9 mouse cellular contexts compared by ENCODE assay signal in genomic region chr17:67651506-67651905, GRCm38 (mm10). TPM values are rescaled to one million over a fixed set of nuclear protein-coding genes. Genes with fewer than 3 reads are reported as not detected.
A peak's percentile ranks its signal among the peaks of the same experiment; 100 is the strongest.
DNase-seq lines count a peak whose midpoint lies in the region; ATAC-seq and TF ChIP-seq lines count a peak whose summit lies in the region.
"Had no signal": no experiment of that assay in that cellular context is flagged by ENCODE, and none has a peak within 500 bp of the region (broad histone marks: within the 10 kb centered on the region; RNA-seq: fewer than 3 reads in every experiment).

No protein-coding gene starts in this region.

- H3K4me3 ChIP-seq in kidney, embryonic 16.5 days (ENCODE audit: low read length): no peak overlapping the region
- no peak overlapping the region for H3K4me3 ChIP-seq in cortical plate, adult 2 months (ENCODE audit: insufficient read depth, low read length)
- H3K4me3 ChIP-seq: embryonic facial prominence, embryonic 15.5 days had no signal

- H3K27ac ChIP-seq in kidney, embryonic 16.5 days (ENCODE audit: low read length): no peak overlapping the region
- no peak overlapping the region for H3K27ac ChIP-seq in cortical plate, adult 2 months (ENCODE audit: insufficient read depth, low read length)
- H3K27ac ChIP-seq: embryonic facial prominence, embryonic 15.5 days had no signal

- WGBS in kidney, embryonic 16.5 days: 12% methylated on average over 4 of the region's 4 CpGs

- peak; percentile 37 for DNase-seq in kidney, adult 11 months
- DNase-seq in Patski (ENCODE audit: low read depth, low spot score): peak; percentile 17
- DNase-seq in heart, postnatal 14 days: peak; percentile 45 to 75
- peak; percentile 41 to 66 for DNase-seq in layer of hippocampus, postnatal 10 days (ENCODE audit: low spot score in 2 of 2)
- DNase-seq in naive thymus-derived CD4-positive, alpha-beta T cell, adult 2 months (ENCODE audit: low read depth): peak; percentile 6
- peak; percentile 32 for DNase-seq in yolk sac, embryonic 10.5 days (ENCODE audit: low spot score)

- in situ Hi-C loops in Patski (cut with MboI; ENCODE audit: low pct_unique_long_range_greater_than_20kb): loop anchor here (5.0 to 10.0 kb wide), 2 partner anchors 121 to 173 kb away; no protein-coding TSS in a partner anchor

- POLR2A ChIA-PET in Patski (lab: Charles Lee): interaction anchor here (0.6 to 0.8 kb wide), 2 partner anchors 57 to 126 kb away, joined by 3 read pairs; no protein-coding TSS in a partner anchor

- no peak overlapping the region for H3K9ac ChIP-seq in kidney, embryonic 16.5 days (replicated peaks; ENCODE audit: low read length)
- H3K9ac ChIP-seq: embryonic facial prominence, embryonic 15.5 days had no signal

- CTCF ChIA-PET in Patski (lab: Charles Lee): interaction anchor here (0.9 to 4.0 kb wide), 16 partner anchors 11 to 189 kb away, joined by 3 to 29 read pairs (median 4); partner anchors contain the start of gene Lrrc30

- no peak overlapping the region for H3K4me2 ChIP-seq in kidney, embryonic 16.5 days (replicated peaks; ENCODE audit: low read depth, low read length)
- H3K4me2 ChIP-seq: embryonic facial prominence, embryonic 15.5 days had no signal

- peak; percentile 96 for TF ChIP-seq CTCF in Patski (IDR thresholded peaks at IDR 0.05)
- peak; percentile 74 for TF ChIP-seq CTCF in cortical plate, adult 2 months (IDR thresholded peaks at IDR 0.05; ENCODE audit: extremely low read depth, insufficient read depth, low read length)

- no peak for TF ChIP-seq POLR2A in cortical plate, adult 2 months (IDR thresholded peaks at IDR 0.05; ENCODE audit: extremely low read depth, insufficient read depth, low read length)

- no peaks in the 10 kb centered on the region for H3K27me3 ChIP-seq in kidney, embryonic 16.5 days (ENCODE audit: insufficient read depth, low read length)
- peaks cover 16% of the 10 kb centered on the region for H3K27me3 ChIP-seq in Patski
- H3K27me3 ChIP-seq: embryonic facial prominence, embryonic 15.5 days had no signal

- intact Hi-C loops in heart, postnatal 14 days (cut with DNase I): loop anchor here (1.0 kb wide), 1 partner anchor 186 kb away; no protein-coding TSS in a partner anchor

- no peaks in the 10 kb centered on the region for H3K4me1 ChIP-seq in kidney, embryonic 16.5 days (ENCODE audit: insufficient read depth, low read length)
- H3K4me1 ChIP-seq in cortical plate, adult 2 months (ENCODE audit: control insufficient read depth, insufficient read depth, low read length): no peaks in the 10 kb centered on the region
- H3K4me1 ChIP-seq: embryonic facial prominence, embryonic 15.5 days had no signal

- H3K36me3 ChIP-seq in kidney, embryonic 16.5 days (ENCODE audit: insufficient read depth, low read length): no peaks in the 10 kb centered on the region
- H3K36me3 ChIP-seq: embryonic facial prominence, embryonic 15.5 days had no signal

- no peaks in the 10 kb centered on the region for H3K9me3 ChIP-seq in kidney, embryonic 16.5 days (ENCODE audit: low read length)
- H3K9me3 ChIP-seq: embryonic facial prominence, embryonic 15.5 days had no signal

- no peak for ATAC-seq in kidney, embryonic 16.5 days (ENCODE audit: low FRiP score, low TSS enrichment)
- ATAC-seq in Patski: no peak

RNA-seq across cellular contexts. Expression of gene Lrrc30, which starts 19.0 kb away (rescaled TPM):
- not detected in 2 replicates for polyA plus RNA-seq in kidney, embryonic 16.5 days (2015; fragmentation: Nextera tagmentation; extraction: Ambion mirVana)
- not detected for polyA plus RNA-seq in Patski (2021)
- not detected in 2 replicates for polyA plus RNA-seq in cortical plate, adult 2 months (2012; rRNA removed)
- total RNA-seq in heart, postnatal 14 days (2021): under 1 TPM; 0.32 to 0.50 TPM
- not detected for total RNA-seq in layer of hippocampus, postnatal 10 days (2021)

RNA-seq across cellular contexts. Expression of gene Lama1, which starts 45.6 kb away (rescaled TPM):
- polyA plus RNA-seq in kidney, embryonic 16.5 days (2015; fragmentation: Nextera tagmentation; extraction: Ambion mirVana): 45.6 and 50.7 TPM in 2 replicates
- 1.4 TPM for polyA plus RNA-seq in Patski (2021)
- polyA plus RNA-seq in cortical plate, adult 2 months (2012; rRNA removed): 1.2 and 1.3 TPM in 2 replicates
- total RNA-seq in heart, postnatal 14 days (2021): under 1 TPM; 0.45 to 0.54 TPM
- 1 to 10 TPM; 8.1 to 8.2 TPM for total RNA-seq in layer of hippocampus, postnatal 10 days (2021)

Comparison
In these comparisons a context has a peak if more than half of its experiments do, and no peak if none do; other contexts are left out.
1. DNase-seq: peak in every context shown above with its lines; median percentile 60 in heart, postnatal 14 days; 54 in layer of hippocampus, postnatal 10 days; 37 in kidney, adult 11 months; 32 in yolk sac, embryonic 10.5 days; 17 in Patski; 6 in naive thymus-derived CD4-positive, alpha-beta T cell, adult 2 months.
2. RNA of gene Lama1, which starts 45.6 kb away (polyA plus RNA-seq): 45.6 to 50.7 TPM in kidney, embryonic 16.5 days; 1.4 TPM in Patski (single experiment) and 1.2 to 1.3 TPM in cortical plate, adult 2 months; every median in the first group is over 10 times any median in the second.